ENCODE assay signal across 8 mouse cellular contexts in genomic region chr3:51157291-51157650, GRCm38 (mm10).
DNase-seq lines count a peak whose midpoint lies in the region; ATAC-seq and TF ChIP-seq lines count a peak whose summit lies in the region.

No protein-coding gene starts in this region.

- no peak for TF ChIP-seq CTCF in liver, adult 2 months (IDR thresholded peaks at IDR 0.05; ENCODE audit: low read depth, low read length)
- no peak for TF ChIP-seq CTCF in hindbrain, postnatal 0 days (IDR thresholded peaks at IDR 0.05; ENCODE audit: low read depth)
- no peak for TF ChIP-seq CTCF in midbrain, postnatal 0 days (IDR thresholded peaks at IDR 0.05)

- no peaks in the 10 kb centered on the region for H3K36me3 ChIP-seq in liver, adult 2 months (ENCODE audit: control insufficient read depth, insufficient read depth, low read length)
- H3K36me3 ChIP-seq in forebrain, embryonic 15.5 days = no peaks in the 10 kb centered on the region
- no peaks in the 10 kb centered on the region for H3K36me3 ChIP-seq in hindbrain, postnatal 0 days (ENCODE audit: insufficient read depth, low read length)
- H3K36me3 ChIP-seq in midbrain, postnatal 0 days (ENCODE audit: insufficient read depth, low read length) = no peaks in the 10 kb centered on the region

- no peak overlapping the region for H3K4me3 ChIP-seq in liver, adult 2 months (ENCODE audit: insufficient read depth, low read depth, low read length)
- H3K4me3 ChIP-seq in forebrain, embryonic 15.5 days = no peak overlapping the region
- H3K4me3 ChIP-seq in hindbrain, postnatal 0 days (ENCODE audit: low read length) = no peak overlapping the region
- H3K4me3 ChIP-seq in midbrain, postnatal 0 days (ENCODE audit: low read depth, low read length) = no peak overlapping the region

- H3K4me1 ChIP-seq in liver, adult 2 months (ENCODE audit: control insufficient read depth, insufficient read depth, low read length) = peaks cover 24% of the 10 kb centered on the region
- peaks cover 13% of the 10 kb centered on the region for H3K4me1 ChIP-seq in forebrain, embryonic 15.5 days
- peaks cover 6% of the 10 kb centered on the region; the same call in 1 of the 2 replicates for H3K4me1 ChIP-seq in hindbrain, postnatal 0 days (ENCODE audit: insufficient read depth, low read length)
- 0 out of 2 replicates have a peak, but pooled peaks cover 8% of the 10 kb centered on the region for H3K4me1 ChIP-seq in midbrain, postnatal 0 days (ENCODE audit: insufficient read depth, low read length)

- no peak for DNase-seq in liver, adult 2 months (ENCODE audit: extremely low read depth, low read depth, low spot score)
- DNase-seq in liver = no peak
- DNase-seq in hindbrain, postnatal 0 days (ENCODE audit: low spot score) = no peak
- DNase-seq in midbrain, postnatal 0 days (ENCODE audit: low spot score) = no peak
- no peak for DNase-seq in kidney, postnatal 14 days
- no peak for DNase-seq in right cerebral cortex, postnatal 10 days (ENCODE audit: low spot score in 2 of 2)
- no peak for DNase-seq in natural killer cell, adult 2 months (ENCODE audit: low spot score in 2 of 2)

- H3K27ac ChIP-seq in liver, adult 2 months (replicated peaks; ENCODE audit: insufficient read depth, low read depth, low read length) = peak overlapping the region; percentile 22; the same call in 1 of the 2 replicates
- H3K27ac ChIP-seq in forebrain, embryonic 15.5 days (replicated peaks) = no peak overlapping the region
- H3K27ac ChIP-seq in hindbrain, postnatal 0 days = peak overlapping the region; percentile 68; the same call in 1 of the 2 replicates
- H3K27ac ChIP-seq in midbrain, postnatal 0 days (ENCODE audit: low read depth, low read length) = peak overlapping the region; percentile 62

- H3K9ac ChIP-seq in liver, adult 2 months (ENCODE audit: low read depth, low read length) = no peak overlapping the region
- no peak overlapping the region for H3K9ac ChIP-seq in forebrain, embryonic 15.5 days (replicated peaks)
- H3K9ac ChIP-seq in hindbrain, postnatal 0 days (replicated peaks; ENCODE audit: low read length) = no peak overlapping the region
- no peak overlapping the region for H3K9ac ChIP-seq in midbrain, postnatal 0 days (replicated peaks; ENCODE audit: low read length, poor library complexity, severe bottlenecking)

- no peak overlapping the region for H3K4me2 ChIP-seq in forebrain, embryonic 15.5 days (replicated peaks)
- peak overlapping the region; percentile 16; the same call in 1 of the 2 replicates for H3K4me2 ChIP-seq in hindbrain, postnatal 0 days (ENCODE audit: low read depth, low read length)
- H3K4me2 ChIP-seq in midbrain, postnatal 0 days (ENCODE audit: low read depth, low read length, poor library complexity, severe bottlenecking) = no peak overlapping the region

- peak; percentile 24; the same call in 1 of the 2 replicates for ATAC-seq in forebrain, embryonic 15.5 days (replicated peaks)
- no peak for ATAC-seq in hindbrain, postnatal 0 days
- ATAC-seq in midbrain, postnatal 0 days (ENCODE audit: low FRiP score) = no peak

- H3K27me3 ChIP-seq in liver, adult 2 months (ENCODE audit: control insufficient read depth, insufficient read depth, low read length) = no peaks in the 10 kb centered on the region
- no peaks in the 10 kb centered on the region for H3K27me3 ChIP-seq in forebrain, embryonic 15.5 days
- no peaks in the 10 kb centered on the region for H3K27me3 ChIP-seq in hindbrain, postnatal 0 days (ENCODE audit: insufficient read depth, low read length)
- H3K27me3 ChIP-seq in midbrain, postnatal 0 days (ENCODE audit: insufficient read depth, low read length) = no peaks in the 10 kb centered on the region

- WGBS in liver, adult 2 months = 10% methylated on average over 4 of the region's 4 CpGs
- WGBS in forebrain, embryonic 15.5 days = 29% methylated on average over 4 of the region's 4 CpGs
- 12% methylated on average over 4 of the region's 4 CpGs for WGBS in hindbrain, postnatal 0 days
- WGBS in midbrain, postnatal 0 days = 20% methylated on average over 4 of the region's 4 CpGs

- TF ChIP-seq POLR2A in liver, adult 2 months (IDR thresholded peaks at IDR 0.05; ENCODE audit: extremely low read depth, insufficient read depth, low read length) = no peak

- no peaks in the 10 kb centered on the region for H3K79me2 ChIP-seq in liver, adult 2 months (ENCODE audit: control insufficient read depth, insufficient read depth, low read length)

- no peaks in the 10 kb centered on the region for H3K9me3 ChIP-seq in forebrain, embryonic 15.5 days
- no peaks in the 10 kb centered on the region for H3K9me3 ChIP-seq in hindbrain, postnatal 0 days (ENCODE audit: low read length)
- H3K9me3 ChIP-seq in midbrain, postnatal 0 days (ENCODE audit: low read length) = no peaks in the 10 kb centered on the region
